Mouse (Mus musculus): ENCODE measurements around the gene Gm7544. TPM values are rescaled to one million over a fixed set of nuclear protein-coding genes. Genes with fewer than 3 reads are reported as not detected.

The Gm7544 gene
- total and polyA plus RNA-seq, 3 experiments, result not detected

- DNase-seq (ENCODE audit: low read depth, low spot score), result no peak
Observed at GRCm38 (mm10) chr1:82973244-82973643, 17.4 kb upstream of the Gm7544 start.

GRCm38 (mm10) chr1:82972046-82972445 lies 16.2 kb upstream of the Gm7544 start:
- no peak overlapping the region for H3K9ac ChIP-seq (ENCODE audit: control insufficient read depth, low read depth, low read length, poor library complexity, severe bottlenecking)
- H3K9me3 ChIP-seq (replicated peaks; ENCODE audit: insufficient read depth, low read length), result no peaks in the 10 kb centered on the region
- H3K36me3 ChIP-seq (ENCODE audit: control insufficient read depth in 1 of 2, insufficient read depth in 2 of 2, low read length in 2 of 2), result no peaks in the 10 kb centered on the region
- H3K27ac ChIP-seq (ENCODE audit: control insufficient read depth, low read depth, low read length), result no peak overlapping the region
- H3K4me3 ChIP-seq (ENCODE audit: control insufficient read depth in 1 of 2, insufficient read depth in 1 of 2, low read depth in 2 of 2, low read length in 2 of 2), result no peak overlapping the region
- DNase-seq (ENCODE audit: low read depth, low spot score), result no peak
- no peaks in the 10 kb centered on the region for H3K4me1 ChIP-seq (ENCODE audit: control insufficient read depth in 1 of 2, insufficient read depth in 2 of 2, low read length in 2 of 2)
- H3K79me2 ChIP-seq (ENCODE audit: control insufficient read depth, insufficient read depth, low read length, poor library complexity), result no peaks in the 10 kb centered on the region
- TF ChIP-seq RAD21 (IDR thresholded peaks at IDR 0.05; ENCODE audit: low read depth, low read length) (no peak), ELF1 (IDR thresholded peaks at IDR 0.05; ENCODE audit: low read depth, low read length) (no peak), MAX (IDR thresholded peaks at IDR 0.05; ENCODE audit: low read length) (no peak), MYB (IDR thresholded peaks at IDR 0.05; ENCODE audit: low read depth, low read length) (no peak), E2F4 (IDR thresholded peaks at IDR 0.05; ENCODE audit: borderline replicate concordance, low read depth, low read length) (no peak), CHD2 (IDR thresholded peaks at IDR 0.05; ENCODE audit: low read length) (no peak), CTCF (IDR thresholded peaks at IDR 0.05 in 2 of 3, conservative IDR thresholded peaks at IDR 0.05 in 1 of 3; ENCODE audit: control insufficient read depth in 1 of 3, insufficient read depth in 1 of 3, low read depth in 2 of 3, low read length in 3 of 3, poor library complexity in 1 of 3, severe bottlenecking in 1 of 3) (no peak), ZMIZ1 (IDR thresholded peaks at IDR 0.05; ENCODE audit: low read depth, low read length) (no peak)
- H3K27me3 ChIP-seq (ENCODE audit: control insufficient read depth in 1 of 2, insufficient read depth in 2 of 2, low read length in 2 of 2), result peaks cover 0 to 3% of the 10 kb centered on the region in 2 experiments; a peak in 2 of 4 replicates

More at GRCm38 (mm10) chr1:82973244-82973643, 17.4 kb upstream of the Gm7544 start:
- H3K4me1 ChIP-seq (ENCODE audit: control insufficient read depth in 1 of 2, insufficient read depth in 2 of 2, low read length in 2 of 2), result no peaks in the 10 kb centered on the region
- no peaks in the 10 kb centered on the region for H3K36me3 ChIP-seq (ENCODE audit: control insufficient read depth in 1 of 2, insufficient read depth in 2 of 2, low read length in 2 of 2)
- no peak overlapping the region for H3K9ac ChIP-seq (ENCODE audit: control insufficient read depth, low read depth, low read length, poor library complexity, severe bottlenecking)
- peaks cover 0 to 1% of the 10 kb centered on the region in 2 experiments; a peak in 1 of 4 replicates for H3K27me3 ChIP-seq (ENCODE audit: control insufficient read depth in 1 of 2, insufficient read depth in 2 of 2, low read length in 2 of 2)
- no peaks in the 10 kb centered on the region for H3K9me3 ChIP-seq (replicated peaks; ENCODE audit: insufficient read depth, low read length)
- H3K4me3 ChIP-seq (ENCODE audit: control insufficient read depth in 1 of 2, insufficient read depth in 1 of 2, low read depth in 2 of 2, low read length in 2 of 2), result no peak overlapping the region
- no peaks in the 10 kb centered on the region for H3K79me2 ChIP-seq (ENCODE audit: control insufficient read depth, insufficient read depth, low read length, poor library complexity)
- no peak for TF ChIP-seq NELFE (IDR thresholded peaks at IDR 0.05; ENCODE audit: low read depth, low read length)
- no peak for TF ChIP-seq HCFC1 (IDR thresholded peaks at IDR 0.05; ENCODE audit: low read depth, low read length)
- no peak for TF ChIP-seq ETS1 (IDR thresholded peaks at IDR 0.05; ENCODE audit: low read depth, low read length)
- no peak for TF ChIP-seq SIN3A (IDR thresholded peaks at IDR 0.05; ENCODE audit: low read length)
- TF ChIP-seq SMC3 (IDR thresholded peaks at IDR 0.05; ENCODE audit: low read depth, low read length), result 0 out of 2 replicates have a peak, but pooled peaks have one; percentile 8
- TF ChIP-seq RAD21 (IDR thresholded peaks at IDR 0.05; ENCODE audit: low read depth, low read length), result peak; percentile 8
- no peak for TF ChIP-seq MEF2A (IDR thresholded peaks at IDR 0.05; ENCODE audit: extremely low read depth, insufficient replicate concordance, low read depth, low read length, poor library complexity, severe bottlenecking)
- H3K27ac ChIP-seq (ENCODE audit: control insufficient read depth, low read depth, low read length), result no peak overlapping the region

DNA sequence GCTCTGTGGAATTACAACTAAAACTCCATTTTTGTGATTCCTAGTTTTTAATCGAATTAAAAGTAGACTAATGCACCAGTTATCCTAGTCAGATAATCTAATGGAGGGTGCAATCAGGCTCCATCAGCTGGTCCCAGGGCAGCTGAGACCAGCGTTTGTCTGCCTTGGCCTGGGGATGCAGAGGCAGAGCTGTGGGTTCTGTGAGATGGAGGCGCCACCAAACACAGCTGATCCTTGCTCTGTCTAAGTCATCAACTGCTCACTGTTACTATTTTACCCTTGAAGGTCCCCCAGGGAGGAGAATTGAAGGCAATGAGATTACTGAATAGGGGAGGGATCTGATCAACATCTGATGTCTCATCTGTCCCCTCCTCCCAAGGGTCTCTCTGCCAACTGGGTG lies 10.6 kb upstream of the Gm7544 start:
- Histone ChIP-seq H3K4me1 (ENCODE audit: control insufficient read depth in 1 of 2, insufficient read depth in 2 of 2, low read length in 2 of 2) (no peaks in the 10 kb centered on the region), H3K27ac (ENCODE audit: control insufficient read depth, low read depth, low read length) (no peak overlapping the region), H3K27me3 (ENCODE audit: control insufficient read depth in 1 of 2, insufficient read depth in 2 of 2, low read length in 2 of 2) (peaks cover 0 to 2% of the 10 kb centered on the region in 2 experiments; a peak in 1 of 4 replicates), H3K4me3 (ENCODE audit: control insufficient read depth in 1 of 2, insufficient read depth in 1 of 2, low read depth in 2 of 2, low read length in 2 of 2) (no peak overlapping the region), H3K79me2 (ENCODE audit: control insufficient read depth, insufficient read depth, low read length, poor library complexity) (no peaks in the 10 kb centered on the region), H3K36me3 (ENCODE audit: control insufficient read depth in 1 of 2, insufficient read depth in 2 of 2, low read length in 2 of 2) (no peaks in the 10 kb centered on the region), H3K9me3 (replicated peaks; ENCODE audit: insufficient read depth, low read length) (no peaks in the 10 kb centered on the region), H3K9ac (ENCODE audit: control insufficient read depth, low read depth, low read length, poor library complexity, severe bottlenecking) (no peak overlapping the region)
- no peak for DNase-seq (ENCODE audit: low read depth, low spot score)
- no peak for TF ChIP-seq EP300 (IDR thresholded peaks at IDR 0.05; ENCODE audit: low read depth in 1 of 2, low read length in 2 of 2)
- no peak for TF ChIP-seq CTCF (IDR thresholded peaks at IDR 0.05 in 2 of 3, conservative IDR thresholded peaks at IDR 0.05 in 1 of 3; ENCODE audit: control insufficient read depth in 1 of 3, insufficient read depth in 1 of 3, low read depth in 2 of 3, low read length in 3 of 3, poor library complexity in 1 of 3, severe bottlenecking in 1 of 3)
- TF ChIP-seq RCOR1 (IDR thresholded peaks at IDR 0.05; ENCODE audit: low read depth, low read length), result no peak
- no peak for TF ChIP-seq SIN3A (IDR thresholded peaks at IDR 0.05; ENCODE audit: low read length)
- TF ChIP-seq MYB (IDR thresholded peaks at IDR 0.05; ENCODE audit: low read depth, low read length), result no peak
- TF ChIP-seq MYC (IDR thresholded peaks at IDR 0.05; ENCODE audit: low read depth, low read length), result no peak
- TF ChIP-seq POLR2AphosphoS5 (IDR thresholded peaks at IDR 0.05; ENCODE audit: borderline replicate concordance, low read depth, low read length), result no peak
- TF ChIP-seq MAX (IDR thresholded peaks at IDR 0.05; ENCODE audit: low read length), result no peak
- TF ChIP-seq E2F4 (IDR thresholded peaks at IDR 0.05; ENCODE audit: borderline replicate concordance, low read depth, low read length), result no peak
- no peak for TF ChIP-seq UBTF (IDR thresholded peaks at IDR 0.05; ENCODE audit: borderline replicate concordance, insufficient read depth, low read depth, low read length)
- no peak for TF ChIP-seq NELFE (IDR thresholded peaks at IDR 0.05; ENCODE audit: low read depth, low read length)

Data from MEL (cell line).